Mouse (Mus musculus): ENCODE data around the gene D17H6S53E. TPM values are rescaled to one million over a fixed set of nuclear protein-coding genes. Genes with fewer than 3 reads are reported as not detected.

The D17H6S53E gene
- polyA plus RNA-seq, 1 experiment from 2014 or later: 10.1 TPM

DNA sequence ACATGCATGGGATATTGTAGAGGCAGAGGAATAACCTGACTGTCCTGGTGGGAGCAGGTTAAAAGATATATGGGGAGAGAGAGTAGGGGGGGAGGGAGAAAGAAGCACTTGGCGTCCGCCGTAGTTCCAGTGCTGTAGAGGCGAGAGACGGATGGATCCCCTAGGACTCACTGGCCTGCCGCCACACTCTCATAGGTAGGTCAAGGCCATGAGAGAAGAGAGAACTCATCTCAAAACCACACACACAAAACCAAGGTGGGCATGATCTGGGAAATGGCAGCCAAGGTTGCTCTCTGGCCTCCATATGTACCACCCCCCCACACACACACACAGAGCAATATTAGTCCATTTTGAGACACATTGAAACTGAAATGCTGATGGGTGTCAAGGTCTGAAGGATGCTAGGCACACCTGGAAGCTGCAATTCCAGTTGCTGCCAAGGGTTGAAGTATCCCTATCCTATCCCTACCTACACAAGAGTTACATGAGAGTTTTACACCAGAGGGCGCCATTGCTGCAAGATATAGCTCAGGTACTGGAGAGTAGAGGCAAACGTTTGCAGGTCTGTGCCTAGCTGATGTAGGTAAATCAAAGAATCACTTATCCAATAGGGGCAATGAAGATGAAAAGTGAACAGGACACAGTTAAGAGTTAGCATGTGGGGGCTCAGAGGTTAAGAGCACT, 40.3 kb downstream of the D17H6S53E start:
- H3K4me1 ChIP-seq (ENCODE audit: control insufficient read depth, insufficient read depth, low read length): peaks cover 23% of the 10 kb centered on the region
- no peak overlapping the region; the same call in 1 of the 2 replicates for H3K4me2 ChIP-seq (ENCODE audit: low read depth, low read length)
- H3K9ac ChIP-seq (ENCODE audit: low read length): peak overlapping the region; percentile 13; the same call in 1 of the 2 replicates
- no peaks in the 10 kb centered on the region for H3K27me3 ChIP-seq (ENCODE audit: control insufficient read depth, insufficient read depth, low read length)
- 69% methylated on average over 8 of the region's 8 CpGs for WGBS
- H3K27ac ChIP-seq (ENCODE audit: low read length): peak overlapping the region; percentile 93; the same call in 1 of the 2 replicates
- no peaks in the 10 kb centered on the region for H3K9me3 ChIP-seq (replicated peaks; ENCODE audit: control insufficient read depth, low read length)
- no peak overlapping the region for H3K4me3 ChIP-seq (ENCODE audit: low read length)
- peaks cover 7% of the 10 kb centered on the region for H3K36me3 ChIP-seq (ENCODE audit: control insufficient read depth, insufficient read depth)
- no peak for ATAC-seq (replicated peaks; ENCODE audit: extremely low read depth, insufficient read depth, low FRiP score)

DNA sequence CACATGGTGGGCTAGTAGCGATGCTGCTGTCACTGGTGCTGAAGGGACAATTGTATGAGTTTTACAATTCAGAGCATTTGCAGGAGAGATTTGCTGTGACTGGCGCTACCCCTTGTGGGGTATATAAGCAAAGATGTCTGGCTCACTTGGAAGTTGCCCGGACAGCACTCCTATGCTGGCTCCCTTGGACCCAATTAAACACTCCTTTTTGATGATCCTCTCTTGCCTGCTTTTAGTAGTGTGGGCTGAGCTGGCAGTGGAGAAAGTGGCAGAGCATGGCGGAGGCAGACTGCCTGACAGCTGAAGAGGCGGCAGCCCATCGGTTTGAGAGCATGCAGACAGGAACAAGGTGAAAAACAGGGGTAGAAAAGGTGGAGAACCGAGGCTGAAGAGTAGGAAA, 41.6 kb downstream of the D17H6S53E start:
- no peak for ATAC-seq (replicated peaks; ENCODE audit: extremely low read depth, insufficient read depth, low FRiP score)
- H3K4me3 ChIP-seq (ENCODE audit: low read length): no peak overlapping the region
- no peaks in the 10 kb centered on the region for H3K9me3 ChIP-seq (replicated peaks; ENCODE audit: control insufficient read depth, low read length)
- 80% methylated on average over 7 of the region's 7 CpGs for WGBS
- no peak overlapping the region for H3K27ac ChIP-seq (ENCODE audit: low read length)
- H3K27me3 ChIP-seq (ENCODE audit: control insufficient read depth, insufficient read depth, low read length): no peaks in the 10 kb centered on the region
- H3K4me2 ChIP-seq (ENCODE audit: low read depth, low read length): no peak overlapping the region
- no peak overlapping the region for H3K9ac ChIP-seq (ENCODE audit: low read length)
- H3K36me3 ChIP-seq (ENCODE audit: control insufficient read depth, insufficient read depth): no peaks in the 10 kb centered on the region
- peaks cover 10% of the 10 kb centered on the region for H3K4me1 ChIP-seq (ENCODE audit: control insufficient read depth, insufficient read depth, low read length)

DNA sequence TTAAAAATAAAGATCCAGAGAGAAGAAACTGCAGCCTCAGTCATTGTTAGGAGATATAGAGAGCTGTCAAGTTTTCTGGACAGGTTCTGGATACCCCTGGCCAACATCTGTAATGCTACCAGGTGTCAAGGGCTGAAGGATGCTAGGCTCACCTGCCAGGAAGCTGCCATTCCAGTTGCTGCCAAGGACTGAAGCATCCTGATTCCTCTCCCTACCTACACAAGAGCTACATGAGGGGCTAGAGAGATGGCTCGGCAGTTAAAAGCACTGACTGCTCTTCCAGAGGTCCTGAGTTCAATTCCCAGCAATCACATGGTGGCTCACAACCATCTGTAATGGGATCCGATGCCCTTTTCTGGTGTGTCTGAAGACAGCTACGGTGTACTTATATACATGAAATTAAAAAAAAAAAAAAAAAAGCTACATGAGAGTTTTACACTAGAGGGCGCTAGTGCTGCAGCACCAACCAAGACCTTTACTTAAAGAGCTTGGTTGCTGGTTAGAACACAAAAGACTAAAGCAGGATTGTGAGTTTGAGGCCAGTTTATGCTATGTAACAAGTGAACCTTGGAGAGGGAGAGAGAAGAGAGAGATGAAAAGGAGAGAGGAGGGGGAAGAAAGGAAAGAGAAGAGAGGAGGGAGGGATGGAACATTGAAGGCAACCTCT, 42.5 kb downstream of the D17H6S53E start:
- Histone ChIP-seq H3K4me2 (ENCODE audit: low read depth, low read length) (no peak overlapping the region), H3K27ac (ENCODE audit: low read length) (0 out of 2 replicates have a peak overlapping the region, but pooled peaks have one; percentile 7), H3K36me3 (ENCODE audit: control insufficient read depth, insufficient read depth) (no peaks in the 10 kb centered on the region), H3K4me1 (ENCODE audit: control insufficient read depth, insufficient read depth, low read length) (peaks cover 7% of the 10 kb centered on the region), H3K27me3 (ENCODE audit: control insufficient read depth, insufficient read depth, low read length) (no peaks in the 10 kb centered on the region), H3K9ac (ENCODE audit: low read length) (no peak overlapping the region), H3K9me3 (replicated peaks; ENCODE audit: control insufficient read depth, low read length) (no peaks in the 10 kb centered on the region), H3K4me3 (ENCODE audit: low read length) (no peak overlapping the region)
- no peak for ATAC-seq (replicated peaks; ENCODE audit: extremely low read depth, insufficient read depth, low FRiP score)
- WGBS: 18% methylated on average over 4 of the region's 4 CpGs

DNA sequence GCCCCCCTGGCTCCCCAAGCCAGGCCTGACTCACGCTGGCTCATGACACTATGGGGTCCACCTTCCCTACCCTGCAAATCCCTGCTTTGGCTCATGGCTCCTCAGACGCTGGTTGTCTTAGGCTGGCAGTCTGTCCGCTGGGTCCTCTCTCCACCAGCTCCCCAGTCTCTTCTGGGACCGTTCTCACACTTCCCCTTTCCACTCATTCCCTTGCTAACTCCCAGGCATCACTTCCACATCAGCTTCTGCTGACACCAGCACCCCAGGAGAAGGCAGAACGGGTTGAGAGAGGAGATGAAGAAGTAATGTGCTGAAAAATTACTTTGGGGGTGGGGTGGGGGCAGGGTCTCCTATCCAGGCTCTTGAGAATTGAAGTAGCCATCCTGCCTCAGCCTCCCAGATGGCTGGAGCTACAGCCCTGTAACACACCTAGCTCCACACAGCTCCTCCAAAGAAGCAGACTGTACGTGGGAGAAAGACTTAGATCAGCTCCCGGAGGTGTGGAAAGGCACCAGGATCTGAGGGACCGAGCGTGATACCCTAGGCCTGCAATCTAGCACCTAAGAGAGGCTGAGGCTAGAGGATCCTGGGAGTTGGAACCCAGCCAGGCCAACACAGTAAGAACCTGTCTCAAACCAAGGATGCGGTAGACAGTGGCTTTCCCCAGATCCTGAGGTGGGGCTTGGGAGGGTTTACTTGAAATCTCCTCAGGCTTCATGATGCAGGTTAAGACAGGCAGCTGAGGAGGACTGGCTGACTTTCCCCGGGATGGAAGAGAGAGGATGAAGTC, 46.5 kb downstream of the D17H6S53E start:
- WGBS: 54% methylated on average over 11 of the region's 11 CpGs
- ATAC-seq (replicated peaks; ENCODE audit: extremely low read depth, insufficient read depth, low FRiP score): no peak
- no peak overlapping the region for H3K9ac ChIP-seq (ENCODE audit: low read length)
- no peaks in the 10 kb centered on the region for H3K36me3 ChIP-seq (ENCODE audit: control insufficient read depth, insufficient read depth)
- no peak overlapping the region for H3K4me3 ChIP-seq (ENCODE audit: low read length)
- no peaks in the 10 kb centered on the region for H3K9me3 ChIP-seq (replicated peaks; ENCODE audit: control insufficient read depth, low read length)
- no peaks in the 10 kb centered on the region for H3K27me3 ChIP-seq (ENCODE audit: control insufficient read depth, insufficient read depth, low read length)
- no peaks in the 10 kb centered on the region; the same call in 1 of the 2 replicates for H3K4me1 ChIP-seq (ENCODE audit: control insufficient read depth, insufficient read depth, low read length)
- H3K4me2 ChIP-seq (ENCODE audit: low read depth, low read length): no peak overlapping the region
- H3K27ac ChIP-seq (ENCODE audit: low read length): peak overlapping the region; percentile 42; the same call in 1 of the 2 replicates

DNA sequence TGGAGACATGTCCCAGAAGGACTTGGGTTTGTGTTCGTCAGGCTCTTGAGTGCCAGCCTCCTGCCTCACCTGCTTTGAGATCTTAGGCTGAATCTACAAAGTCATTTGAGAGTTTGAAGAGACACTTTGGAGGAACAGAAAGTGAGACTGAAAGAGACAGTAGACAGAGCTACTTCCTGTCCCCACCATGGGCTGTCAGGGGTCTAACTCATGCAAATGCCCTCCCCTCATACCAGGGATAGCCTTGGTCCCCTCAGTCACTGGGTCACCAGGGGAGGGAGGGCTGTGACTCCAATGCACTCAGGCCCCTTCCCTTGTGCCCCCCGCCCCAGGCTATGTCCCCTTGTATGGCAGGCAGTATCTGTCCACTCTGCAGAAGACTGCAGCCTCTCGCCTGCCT, 47.2 kb downstream of the D17H6S53E start:
- WGBS: 55% methylated on average over 3 of the region's 3 CpGs

DNA sequence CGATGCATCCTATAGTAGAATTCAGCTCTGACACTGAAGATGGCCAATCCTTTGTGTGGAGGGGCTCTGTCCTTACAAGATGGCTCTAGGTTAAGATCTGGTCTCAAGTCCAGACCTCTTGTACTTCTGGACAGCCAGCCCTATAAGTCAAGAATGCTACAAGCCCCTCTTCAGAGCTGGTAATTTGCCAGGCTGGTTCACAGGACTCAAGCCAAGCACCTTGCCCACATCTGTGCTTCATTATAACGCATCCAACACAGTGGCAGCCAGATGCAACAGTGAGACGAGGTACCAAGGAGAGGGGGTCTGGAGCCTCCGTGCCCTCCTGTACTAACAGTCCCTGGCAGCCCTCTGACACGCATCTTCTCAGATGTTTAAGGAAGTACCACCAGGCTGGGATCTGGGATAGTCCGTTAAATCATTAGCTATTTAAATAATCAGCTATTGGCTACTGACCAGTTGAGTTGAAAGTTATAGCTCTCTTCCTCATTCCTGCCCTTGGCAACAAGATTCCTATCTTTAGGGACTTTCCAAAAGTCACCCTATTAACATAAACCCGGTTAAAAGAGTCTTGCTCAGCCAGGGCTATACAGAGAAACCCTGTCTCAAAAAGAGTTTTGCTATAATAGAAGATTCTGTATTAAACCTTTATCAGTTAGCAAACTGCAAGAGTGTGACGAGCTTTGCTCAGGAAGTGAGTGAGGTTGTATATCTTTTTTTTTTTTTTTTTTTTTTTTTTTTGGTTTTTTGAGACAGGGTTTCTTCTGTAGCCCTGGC, 48.2 kb downstream of the D17H6S53E start:
- ATAC-seq (replicated peaks; ENCODE audit: extremely low read depth, insufficient read depth, low FRiP score): no peak
- Histone ChIP-seq H3K4me3 (ENCODE audit: low read length) (no peak overlapping the region), H3K36me3 (ENCODE audit: control insufficient read depth, insufficient read depth) (no peaks in the 10 kb centered on the region), H3K4me1 (ENCODE audit: control insufficient read depth, insufficient read depth, low read length) (no peaks in the 10 kb centered on the region; the same call in 1 of the 2 replicates), H3K27me3 (ENCODE audit: control insufficient read depth, insufficient read depth, low read length) (no peaks in the 10 kb centered on the region), H3K27ac (ENCODE audit: low read length) (no peak overlapping the region), H3K4me2 (ENCODE audit: low read depth, low read length) (no peak overlapping the region), H3K9me3 (replicated peaks; ENCODE audit: control insufficient read depth, low read length) (no peaks in the 10 kb centered on the region), H3K9ac (ENCODE audit: low read length) (no peak overlapping the region)
- WGBS: 62% methylated on average over 8 of the region's 8 CpGs

More for the DNA sequence above, 47.2 kb downstream of the D17H6S53E start:
- Histone ChIP-seq H3K4me3 (ENCODE audit: low read length) (no peak overlapping the region), H3K9ac (ENCODE audit: low read length) (no peak overlapping the region), H3K4me2 (ENCODE audit: low read depth, low read length) (no peak overlapping the region), H3K36me3 (ENCODE audit: control insufficient read depth, insufficient read depth) (no peaks in the 10 kb centered on the region), H3K4me1 (ENCODE audit: control insufficient read depth, insufficient read depth, low read length) (no peaks in the 10 kb centered on the region; the same call in 1 of the 2 replicates), H3K27me3 (ENCODE audit: control insufficient read depth, insufficient read depth, low read length) (no peaks in the 10 kb centered on the region), H3K9me3 (replicated peaks; ENCODE audit: control insufficient read depth, low read length) (no peaks in the 10 kb centered on the region), H3K27ac (ENCODE audit: low read length) (peak overlapping the region; percentile 42; the same call in 1 of the 2 replicates)
- ATAC-seq (replicated peaks; ENCODE audit: extremely low read depth, insufficient read depth, low FRiP score): no peak

DNA sequence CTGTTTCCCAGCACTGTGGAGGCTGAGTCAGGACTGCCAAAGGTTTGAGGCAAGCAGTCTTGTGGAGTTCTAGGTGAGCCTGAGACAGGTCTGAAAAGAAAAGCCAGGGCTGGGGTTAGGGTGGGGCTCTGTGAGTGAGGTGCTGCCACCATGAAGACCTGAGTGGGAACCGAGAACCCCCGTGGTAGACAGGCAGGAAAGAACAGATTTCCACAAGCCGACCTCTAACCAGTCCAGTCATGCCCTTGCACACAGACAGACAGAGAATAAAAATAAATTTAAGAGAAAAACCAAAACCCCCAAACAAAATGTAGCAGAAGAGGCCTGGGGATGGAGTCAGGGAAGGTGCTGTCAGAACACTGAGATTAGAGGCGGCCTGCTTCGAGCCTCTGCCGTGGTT, 49.2 kb downstream of the D17H6S53E start:
- no peak for ATAC-seq (replicated peaks; ENCODE audit: extremely low read depth, insufficient read depth, low FRiP score)
- Histone ChIP-seq H3K4me3 (ENCODE audit: low read length) (no peak overlapping the region), H3K9me3 (replicated peaks; ENCODE audit: control insufficient read depth, low read length) (no peaks in the 10 kb centered on the region), H3K27me3 (ENCODE audit: control insufficient read depth, insufficient read depth, low read length) (no peaks in the 10 kb centered on the region), H3K9ac (ENCODE audit: low read length) (no peak overlapping the region), H3K4me2 (ENCODE audit: low read depth, low read length) (no peak overlapping the region), H3K27ac (ENCODE audit: low read length) (no peak overlapping the region), H3K4me1 (ENCODE audit: control insufficient read depth, insufficient read depth, low read length) (no peaks in the 10 kb centered on the region; the same call in 1 of the 2 replicates), H3K36me3 (ENCODE audit: control insufficient read depth, insufficient read depth) (no peaks in the 10 kb centered on the region)
- 70% methylated on average over 6 of the region's 6 CpGs for WGBS

DNA sequence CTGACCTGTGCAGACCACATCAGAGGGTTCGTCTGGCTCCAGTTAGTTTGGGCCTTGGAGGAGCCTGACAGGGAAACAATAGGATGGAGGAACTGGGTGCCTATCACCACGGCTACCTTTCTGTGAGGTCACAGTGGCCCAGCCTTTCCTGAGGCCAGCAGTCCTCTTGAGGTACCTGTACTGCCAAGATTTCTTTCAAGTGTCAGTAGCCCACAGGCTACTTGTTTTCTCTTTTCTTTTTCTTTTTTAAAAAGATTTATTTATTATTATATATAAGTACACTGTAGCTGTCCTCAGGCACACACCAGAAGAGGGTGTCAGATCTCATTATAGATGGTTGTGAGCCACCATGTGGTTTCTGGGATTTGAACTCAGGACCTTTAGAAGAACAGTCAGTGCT, 49.8 kb downstream of the D17H6S53E start, which contains the start of gene Aif1:
Aif1 (minus strand) TSS at position 101 of the 400 bp plus-strand sequence.
- H3K36me3 ChIP-seq (ENCODE audit: control insufficient read depth, insufficient read depth): no peaks in the 10 kb centered on the region
- no peak within 1 kb of the TSS for H3K4me3 ChIP-seq (ENCODE audit: low read length)
- H3K27ac ChIP-seq (ENCODE audit: low read length): no peak within 1 kb of the TSS
- ATAC-seq (replicated peaks; ENCODE audit: extremely low read depth, insufficient read depth, low FRiP score): no peak
- H3K4me1 ChIP-seq (ENCODE audit: control insufficient read depth, insufficient read depth, low read length): no peaks in the 10 kb centered on the region; the same call in 1 of the 2 replicates
- no peaks in the 10 kb centered on the region for H3K9me3 ChIP-seq (replicated peaks; ENCODE audit: control insufficient read depth, low read length)
- no peak within 1 kb of the TSS for H3K4me2 ChIP-seq (ENCODE audit: low read depth, low read length)
- no peaks in the 10 kb centered on the region for H3K27me3 ChIP-seq (ENCODE audit: control insufficient read depth, insufficient read depth, low read length)
- WGBS: 66% methylated on average over 2 of the region's 2 CpGs
- H3K9ac ChIP-seq (ENCODE audit: low read length): no peak within 1 kb of the TSS

All from heart, embryonic 16.5 days (tissue).